In genomic region chr14:56105016-56105415, GRCm38 (mm10) we compare ENCODE assay signal across 34 mouse cellular contexts. TPM values are rescaled to one million over a fixed set of nuclear protein-coding genes. Genes with fewer than 3 reads are reported as not detected.
DNase-seq lines count a peak whose midpoint lies in the region; ATAC-seq and TF ChIP-seq lines count a peak whose summit lies in the region.
"Had no signal": no experiment of that assay in that cellular context is flagged by ENCODE, and none has a peak within 500 bp of the region (broad histone marks: within the 10 kb centered on the region; RNA-seq: fewer than 3 reads in every experiment).

No protein-coding gene starts in this region.

- intact Hi-C loops in gastrocnemius, adult 2 months (cut with DNase I) = no loop called here

- H3K9me3 ChIP-seq in intestine, embryonic 14.5 days (ENCODE audit: control insufficient read depth, low read length) = no peaks in the 10 kb centered on the region
- H3K9me3 ChIP-seq in intestine, embryonic 15.5 days = no peaks in the 10 kb centered on the region
- H3K9me3 ChIP-seq: forebrain, embryonic 10.5 days; forebrain, embryonic 13.5 days; hindbrain, embryonic 12.5 days had no signal

- no peak for TF ChIP-seq CTCF in gastrocnemius, adult 2 months (IDR thresholded peaks at IDR 0.05)

- H3K4me3 ChIP-seq in intestine, embryonic 14.5 days (ENCODE audit: low read depth, low read length) = no peak overlapping the region
- H3K4me3 ChIP-seq in intestine, embryonic 15.5 days (replicated peaks) = no peak overlapping the region
- H3K4me3 ChIP-seq in gastrocnemius, adult 2 months = no peak overlapping the region
- H3K4me3 ChIP-seq: forebrain, embryonic 10.5 days; forebrain, embryonic 13.5 days; hindbrain, embryonic 12.5 days had no signal

- H3K36me3 ChIP-seq in intestine, embryonic 14.5 days (ENCODE audit: control insufficient read depth, insufficient read depth, low read length) = no peaks in the 10 kb centered on the region
- no peaks in the 10 kb centered on the region for H3K36me3 ChIP-seq in intestine, embryonic 15.5 days
- H3K36me3 ChIP-seq: forebrain, embryonic 10.5 days; hindbrain, embryonic 12.5 days had no signal

- H3K4me1 ChIP-seq in intestine, embryonic 14.5 days (replicated peaks; ENCODE audit: control insufficient read depth, insufficient read depth, low read length) = no peaks in the 10 kb centered on the region
- no peaks in the 10 kb centered on the region for H3K4me1 ChIP-seq in intestine, embryonic 15.5 days (replicated peaks)
- H3K4me1 ChIP-seq: forebrain, embryonic 10.5 days; forebrain, embryonic 13.5 days; hindbrain, embryonic 12.5 days had no signal

- H3K4me2 ChIP-seq in intestine, embryonic 14.5 days (ENCODE audit: low read length) = no peak overlapping the region
- H3K4me2 ChIP-seq in intestine, embryonic 15.5 days (replicated peaks) = no peak overlapping the region
- H3K4me2 ChIP-seq: forebrain, embryonic 13.5 days; heart, embryonic 11.5 days; hindbrain, embryonic 12.5 days had no signal

- ATAC-seq in intestine, embryonic 14.5 days (replicated peaks; ENCODE audit: low FRiP score, low TSS enrichment, low read depth) = no peak
- no peak for ATAC-seq in intestine, embryonic 15.5 days
- ATAC-seq in common myeloid progenitor, adult 5-6 weeks (replicated peaks; ENCODE audit: low read depth, poor library complexity, severe bottlenecking) = peak; percentile 50
- ATAC-seq: CD4-positive, CD25-positive, alpha-beta regulatory T cell, adult 4 months; forebrain, embryonic 13.5 days; forebrain, embryonic 16.5 days; hindbrain, embryonic 16.5 days; intestine, postnatal 0 days had no signal

- H3K9ac ChIP-seq in intestine, embryonic 14.5 days (ENCODE audit: low read length) = no peak overlapping the region
- H3K9ac ChIP-seq in intestine, embryonic 15.5 days = no peak overlapping the region
- H3K9ac ChIP-seq: forebrain, embryonic 13.5 days; hindbrain, embryonic 12.5 days had no signal

- 84% methylated on average over 5 of the region's 5 CpGs for WGBS in intestine, embryonic 14.5 days
- 78% methylated on average over 5 of the region's 5 CpGs for WGBS in intestine, embryonic 15.5 days

- H3K27me3 ChIP-seq in intestine, embryonic 14.5 days (replicated peaks; ENCODE audit: control insufficient read depth, insufficient read depth, low read length) = no peaks in the 10 kb centered on the region
- no peaks in the 10 kb centered on the region for H3K27me3 ChIP-seq in intestine, embryonic 15.5 days (replicated peaks)
- H3K27me3 ChIP-seq: forebrain, embryonic 13.5 days had no signal

- no peak overlapping the region for H3K27ac ChIP-seq in intestine, embryonic 14.5 days (ENCODE audit: low read depth)
- H3K27ac ChIP-seq in intestine, embryonic 15.5 days = no peak overlapping the region
- H3K27ac ChIP-seq in gastrocnemius, adult 2 months = no peak overlapping the region
- H3K27ac ChIP-seq: forebrain, embryonic 10.5 days; forebrain, embryonic 13.5 days; hindbrain, embryonic 12.5 days had no signal

- peak; percentile 13 for DNase-seq in intestine, embryonic 14.5 days (ENCODE audit: low spot score)
- DNase-seq in 416B (ENCODE audit: low read depth) = peak; percentile 81
- DNase-seq in gastrocnemius, adult 2 months = no peak
- DNase-seq in right cerebral cortex, postnatal 4 days = no peak
- DNase-seq: adrenal gland, adult 2 months; adrenal gland, postnatal 14 days; cerebellum, adult 11-12 months; cerebellum, adult 8-10 months; cerebellum, postnatal 10 days; cerebellum, postnatal 36 days; gastrocnemius, postnatal 14 days had no signal

RNA-seq across cellular contexts. Expression of gene Ctsg, which starts 2.6 kb away (rescaled TPM):
- not detected in 2 replicates for polyA plus RNA-seq in intestine, embryonic 14.5 days (2014; fragmentation: Nextera tagmentation; extraction: Ambion mirVana)
- polyA plus RNA-seq in intestine, embryonic 15.5 days (2015; fragmentation: Nextera tagmentation; extraction: Ambion mirVana) = 0.45 TPM in 1 of 2 replicates, not detected in the other
- total RNA-seq in common myeloid progenitor, adult 5-6 weeks (2017) = 450 and 522 TPM in 2 replicates
- total RNA-seq in gastrocnemius, adult 2 months (2021) = not detected
- total RNA-seq: adrenal gland, adult 2 months; adrenal gland, postnatal 14 days; gastrocnemius, adult 18-20 months; gastrocnemius, postnatal 14 days; heart, adult 8-10 months; heart, postnatal 25 days; MEL had no signal
- polyA plus RNA-seq: adrenal gland, adult 2 months; C2C12; CD4-positive, CD25-positive, alpha-beta regulatory T cell, adult 4 months; embryonic facial prominence, embryonic 11.5 days; forebrain, embryonic 13.5 days; forebrain, embryonic 16.5 days; hindbrain, embryonic 12.5 days; intestine, postnatal 0 days had no signal

RNA-seq across cellular contexts. Expression of gene Gzme, which starts 15.4 kb away (rescaled TPM):
- polyA plus RNA-seq in intestine, embryonic 14.5 days (2014; fragmentation: Nextera tagmentation; extraction: Ambion mirVana) = not detected in 2 replicates
- not detected in 2 replicates for polyA plus RNA-seq in intestine, embryonic 15.5 days (2015; fragmentation: Nextera tagmentation; extraction: Ambion mirVana)
- total RNA-seq in common myeloid progenitor, adult 5-6 weeks (2017) = not detected in 2 replicates
- total RNA-seq in gastrocnemius, adult 2 months (2021) = not detected
- total RNA-seq: adrenal gland, adult 2 months; adrenal gland, postnatal 14 days; adrenal gland, postnatal 4 days; gastrocnemius, adult 18-20 months; gastrocnemius, postnatal 14 days; gastrocnemius, postnatal 4 days; heart, adult 8-10 months; heart, postnatal 25 days; hematopoietic stem cell, adult 5-6 weeks; MEL had no signal
- polyA plus RNA-seq: adrenal gland, adult 2 months; CD4-positive, CD25-positive, alpha-beta regulatory T cell, adult 4 months; embryonic facial prominence, embryonic 11.5 days; forebrain, embryonic 10.5 days; forebrain, embryonic 13.5 days; forebrain, embryonic 16.5 days; heart, embryonic 11.5 days; heart, embryonic 14.5 days; heart, postnatal 0 days; hindbrain, embryonic 12.5 days; hindbrain, embryonic 16.5 days; intestine, postnatal 0 days had no signal

RNA-seq across cellular contexts. Expression of gene Mcpt8, which starts 19.9 kb away (rescaled TPM):
- polyA plus RNA-seq in intestine, embryonic 14.5 days (2014; fragmentation: Nextera tagmentation; extraction: Ambion mirVana) = 1.5 and 1.8 TPM in 2 replicates
- polyA plus RNA-seq in intestine, embryonic 15.5 days (2015; fragmentation: Nextera tagmentation; extraction: Ambion mirVana) = 0.88 and 0.92 TPM in 2 replicates
- total RNA-seq in common myeloid progenitor, adult 5-6 weeks (2017) = 14.9 and 21.7 TPM in 2 replicates
- total RNA-seq in gastrocnemius, adult 2 months (2021) = not detected
- total RNA-seq: adrenal gland, adult 2 months; gastrocnemius, adult 18-20 months; gastrocnemius, postnatal 14 days; gastrocnemius, postnatal 4 days; heart, adult 8-10 months; heart, postnatal 25 days; MEL had no signal
- polyA plus RNA-seq: adrenal gland, adult 2 months; brain, embryonic 14.5 days; CD4-positive, CD25-positive, alpha-beta regulatory T cell, adult 4 months; embryonic facial prominence, embryonic 11.5 days; forebrain, embryonic 10.5 days; forebrain, embryonic 13.5 days; forebrain, embryonic 16.5 days; heart, embryonic 11.5 days; hindbrain, embryonic 12.5 days; hindbrain, embryonic 16.5 days; intestine, postnatal 0 days had no signal

RNA-seq across cellular contexts. Expression of gene Gzmd, which starts 27.4 kb away (rescaled TPM):
- polyA plus RNA-seq in intestine, embryonic 14.5 days (2014; fragmentation: Nextera tagmentation; extraction: Ambion mirVana) = not detected in 2 replicates
- polyA plus RNA-seq in intestine, embryonic 15.5 days (2015; fragmentation: Nextera tagmentation; extraction: Ambion mirVana) = not detected in 2 replicates
- not detected in 2 replicates for total RNA-seq in common myeloid progenitor, adult 5-6 weeks (2017)
- not detected for total RNA-seq in gastrocnemius, adult 2 months (2021)
- total RNA-seq: adrenal gland, adult 2 months; adrenal gland, postnatal 14 days; adrenal gland, postnatal 4 days; gastrocnemius, adult 18-20 months; gastrocnemius, postnatal 14 days; gastrocnemius, postnatal 4 days; heart, adult 8-10 months; heart, postnatal 25 days; hematopoietic stem cell, adult 5-6 weeks; MEL had no signal
- polyA plus RNA-seq: adrenal gland, adult 2 months; brain, embryonic 14.5 days; CD4-positive, CD25-positive, alpha-beta regulatory T cell, adult 4 months; embryonic facial prominence, embryonic 11.5 days; embryonic facial prominence, embryonic 14.5 days; forebrain, embryonic 10.5 days; forebrain, embryonic 13.5 days; forebrain, embryonic 16.5 days; heart, embryonic 11.5 days; heart, embryonic 14.5 days; heart, postnatal 0 days; hindbrain, embryonic 12.5 days; hindbrain, embryonic 16.5 days; intestine, postnatal 0 days had no signal

RNA-seq across cellular contexts. Expression of gene Mcpt4, which starts 42.9 kb away (rescaled TPM):
- 0.22 TPM in 1 of 2 replicates, not detected in the other for polyA plus RNA-seq in intestine, embryonic 14.5 days (2014; fragmentation: Nextera tagmentation; extraction: Ambion mirVana)
- 0.50 and 0.59 TPM in 2 replicates for polyA plus RNA-seq in intestine, embryonic 15.5 days (2015; fragmentation: Nextera tagmentation; extraction: Ambion mirVana)
- total RNA-seq in common myeloid progenitor, adult 5-6 weeks (2017) = not detected in 2 replicates
- 1 to 10 TPM; 2.1 to 4.0 TPM for total RNA-seq in gastrocnemius, adult 2 months (2021)
- total RNA-seq: hematopoietic stem cell, adult 5-6 weeks; MEL had no signal
- polyA plus RNA-seq: C2C12; CD4-positive, CD25-positive, alpha-beta regulatory T cell, adult 4 months; embryonic facial prominence, embryonic 11.5 days; forebrain, embryonic 10.5 days; forebrain, embryonic 13.5 days; forebrain, embryonic 16.5 days; heart, embryonic 11.5 days; hindbrain, embryonic 12.5 days; hindbrain, embryonic 16.5 days had no signal

Comparison
In these comparisons a context has a peak if more than half of its experiments do, and no peak if none do; other contexts are left out.
1. DNase-seq: peak in intestine, embryonic 14.5 days (single experiment) and 416B (single experiment); none in gastrocnemius, adult 2 months (single experiment) and right cerebral cortex, postnatal 4 days (single experiment).
2. RNA of gene Ctsg, which starts 2.6 kb away (total RNA-seq): 450 to 522 TPM in common myeloid progenitor, adult 5-6 weeks; not detected in gastrocnemius, adult 2 months; every median in the first group is over 100 times any median in the second.
3. RNA of gene Mcpt8, which starts 19.9 kb away (total RNA-seq): 14.9 to 21.7 TPM in common myeloid progenitor, adult 5-6 weeks; not detected in gastrocnemius, adult 2 months; every median in the first group is over 10 times any median in the second.